Mouse (Mus musculus) granulocyte monocyte progenitor cell, adult 5-6 weeks (primary cell): ENCODE measurements around the gene Rptor. TPM values are rescaled to one million over a fixed set of nuclear protein-coding genes. Genes with fewer than 3 reads are reported as not detected.

ENCODE experiments used
- ATAC-seq: replicated peaks from 2 replicates; pipeline ENCODE4 v1.8.0; 2016; ENCODE audit warnings: mild to moderate bottlenecking, moderate TSS enrichment, inconsistent platforms; ENCODE audit not compliant: poor library complexity, severe bottlenecking
- total RNA-seq, 2 experiments: library from RNA; stranded (forward) in 1 of 2; stranded (reverse) in 1 of 2; fragments of 200-712, 200-1000 nt in 1 of 2; fragments of >200 nt in 1 of 2; fragmentation: Nextera tagmentation in 1 of 2; gene quantifications; 2 replicates each; pipeline ENCODE4 v1.2.3; 2014 to 2017

Rptor gene
- total RNA-seq, 2 experiments from 2014 or later = 20.9 to 33.0 TPM

- ATAC-seq = no peak
Measured at GRCm38 (mm10) chr11:119916834-119917469, 314.2 kb downstream of the Rptor start.

- no peak for ATAC-seq
Measured at GRCm38 (mm10) chr11:119918521-119918920, 315.8 kb downstream of the Rptor start.

- ATAC-seq = no peak
Measured at GRCm38 (mm10) chr11:119919432-119919831, 316.7 kb downstream of the Rptor start.

- peak; percentile 70 for ATAC-seq
Measured at GRCm38 (mm10) chr11:119919897-119920296, 317.2 kb downstream of the Rptor start.

GRCm38 (mm10) chr11:119920668-119921067 lies 318.0 kb downstream of the Rptor start:
- no peak for ATAC-seq

GRCm38 (mm10) chr11:119925176-119925575 lies 322.5 kb downstream of the Rptor start:
- ATAC-seq = peak; percentile 93

GRCm38 (mm10) chr11:119926762-119927161 lies 324.1 kb downstream of the Rptor start:
- ATAC-seq = no peak

- ATAC-seq = peak; percentile 67
Measured at GRCm38 (mm10) chr11:119928023-119928681, 325.4 kb downstream of the Rptor start.

GRCm38 (mm10) chr11:119929603-119930265 lies 327.0 kb downstream of the Rptor start:
- no peak for ATAC-seq

- no peak for ATAC-seq
Measured at GRCm38 (mm10) chr11:119931809-119932208, 329.1 kb downstream of the Rptor start.

GRCm38 (mm10) chr11:119933142-119933541 lies 330.4 kb downstream of the Rptor start:
- ATAC-seq = no peak

- ATAC-seq = no peak
Measured at GRCm38 (mm10) chr11:119933819-119934583, 331.3 kb downstream of the Rptor start.

- no peak for ATAC-seq
Measured at GRCm38 (mm10) chr11:119934773-119935172, 332.1 kb downstream of the Rptor start.

GRCm38 (mm10) chr11:119935457-119935856 lies 332.8 kb downstream of the Rptor start:
- ATAC-seq = no peak

GRCm38 (mm10) chr11:119936456-119936855 lies 333.8 kb downstream of the Rptor start:
- ATAC-seq = no peak

GRCm38 (mm10) chr11:119937216-119937615 lies 334.5 kb downstream of the Rptor start:
- ATAC-seq = no peak

- peak; percentile 12; the same call in 1 of the 2 replicates for ATAC-seq
Measured at GRCm38 (mm10) chr11:119937772-119938502, 335.2 kb downstream of the Rptor start.

GRCm38 (mm10) chr11:119939073-119939710 lies 336.5 kb downstream of the Rptor start:
- ATAC-seq = no peak

- no peak for ATAC-seq
Measured at GRCm38 (mm10) chr11:119939711-119940106, 337.0 kb downstream of the Rptor start.

- ATAC-seq = no peak
Measured at GRCm38 (mm10) chr11:119940142-119940541, 337.4 kb downstream of the Rptor start.
